Mouse (Mus musculus) midbrain, postnatal 0 days (tissue): ENCODE data around the gene Hist1h3d. TPM values are rescaled to one million over a fixed set of nuclear protein-coding genes. Genes with fewer than 3 reads are reported as not detected.
A peak's percentile ranks its signal among the peaks of the same experiment; 100 is the strongest.
"Not testable (repeated sequence)": the region's sequence is repeated elsewhere in the genome, so short reads cannot be mapped to it uniquely, and the experiment has no call there.

Experiments used
- ATAC-seq: fragments of 200-750 bp; cut with Nextera tagmentation; 2 replicates; pipeline ENCODE4 v1.8.0; 2017; ENCODE audit warnings: moderate number of reproducible peaks, mild to moderate bottlenecking, moderate TSS enrichment, moderate library complexity; ENCODE audit not compliant: low FRiP score
- DNase-seq: peaks from one replicate; pipeline ENCODE4 v3.0.0-alpha.2; 2015; ENCODE audit warnings: low spot score
- H3K27ac ChIP-seq: fragments of 300-500 bp; sonication (generic); 2 replicates; pipeline ENCODE4 v1.5.1; 2014; ENCODE audit warnings: low read depth, mild to moderate bottlenecking, low read length, mixed read lengths
- H3K27me3 ChIP-seq: fragments of 300-500 bp; sonication (generic); 2 replicates; pipeline ENCODE4 v1.6.1; 2014; ENCODE audit warnings: low read length, control low read depth, mixed read lengths; ENCODE audit not compliant: insufficient read depth
- H3K36me3 ChIP-seq: fragments of 300-500 bp; sonication (generic); 2 replicates; pipeline ENCODE4 v1.6.1; 2014; ENCODE audit warnings: low read length, control low read depth, mixed read lengths; ENCODE audit not compliant: insufficient read depth
- H3K4me1 ChIP-seq: fragments of 300-500 bp; sonication (generic); 2 replicates; pipeline ENCODE4 v1.6.1; 2014; ENCODE audit warnings: mild to moderate bottlenecking, control low read depth, antibody characterized with exemption, low read length, mixed read lengths; ENCODE audit not compliant: insufficient read depth
- H3K4me2 ChIP-seq: fragments of 300-500 bp; sonication (generic); 2 replicates; pipeline ENCODE4 v1.6.1; 2014; ENCODE audit warnings: low read depth, mild to moderate bottlenecking, low read length, mixed read lengths; ENCODE audit not compliant: poor library complexity, severe bottlenecking
- H3K4me3 ChIP-seq: fragments of 300-500 bp; sonication (generic); 2 replicates; pipeline ENCODE4 v1.5.1; 2014; ENCODE audit warnings: low read depth, mild to moderate bottlenecking, low read length, moderate library complexity
- H3K9ac ChIP-seq: fragments of 300-500 bp; sonication (generic); replicated peaks from 2 replicates; pipeline ENCODE4 v1.6.1; 2014; ENCODE audit warnings: mild to moderate bottlenecking, low read length, moderate library complexity, mixed read lengths; ENCODE audit not compliant: poor library complexity, severe bottlenecking
- H3K9me3 ChIP-seq: fragments of 300-500 bp; sonication (generic); 2 replicates; pipeline ENCODE4 v1.6.1; 2016; ENCODE audit warnings: low read length, control low read depth
- CTCF ChIP-seq: IDR thresholded peaks from 2 replicates; pipeline ENCODE4 v1.5.1; 2016; ENCODE audit warnings: antibody characterized with exemption, mild to moderate bottlenecking
- whole genome bisulfite sequencing: fragments of 180-500 bp; shearing (Covaris S2); extraction: QIAGEN DNeasy Blood & Tissue Kit; methylation state at CpG from one replicate; pipeline ENCODE4 v1.1.7; 2014; 5-methylcytosine and 5-hydroxymethylcytosine counted together
- polyA plus RNA-seq: library from polyadenylated mRNA; unstranded; fragments of >200 nt; fragmentation: Nextera tagmentation; extraction: Ambion mirVana; gene quantifications from 2 replicates; pipeline ENCODE4 v1.2.1, GENCODE M21; 2015
- total RNA-seq: library from RNA; depleted of rRNA; stranded (reverse); fragments of >200 nt; gene quantifications from 2 replicates; pipeline ENCODE4 v1.2.3, GENCODE M21; 2014

The Hist1h3d gene
- total and polyA plus RNA-seq, 2 experiments from 2014 or later, result 0.42 to 92.5 TPM

GRCm38 (mm10) chr13:23530181-23530900, 45.2 kb upstream of the Hist1h3d start:
- Histone ChIP-seq H3K27me3 (no peaks in the 10 kb centered on the region), H3K4me1 (peaks cover 10% of the 10 kb centered on the region), H3K4me3 (peak overlapping the region; percentile 52), H3K9me3 (no peaks in the 10 kb centered on the region), H3K27ac (peak overlapping the region; percentile 93), H3K4me2 (peak overlapping the region; percentile 58), H3K9ac (peak overlapping the region; percentile 66), H3K36me3 (no peaks in the 10 kb centered on the region)
- under 1% methylated on average over 20 of the region's 20 CpGs for WGBS
- ATAC-seq, result 0 out of 2 replicates have a peak, but pooled peaks have one; percentile 38
- peak; percentile 58 for DNase-seq
- TF ChIP-seq CTCF, result no peak

- H3K9me3 ChIP-seq, result no peaks in the 10 kb centered on the region
- H3K36me3 ChIP-seq, result no peaks in the 10 kb centered on the region
- ATAC-seq, result peak; percentile 90
- H3K4me3 ChIP-seq, result peak within 1 kb of the TSS; percentile 52
- peaks cover 10% of the 10 kb centered on the region for H3K4me1 ChIP-seq
- no peak for TF ChIP-seq CTCF
- peak; percentile 99 for DNase-seq
- peak within 1 kb of the TSS; percentile 58 for H3K4me2 ChIP-seq
- peak within 1 kb of the TSS; percentile 93 for H3K27ac ChIP-seq
- H3K27me3 ChIP-seq, result no peaks in the 10 kb centered on the region
- under 1% methylated on average over 56 of the region's 70 CpGs for WGBS
- peak within 1 kb of the TSS; percentile 66 for H3K9ac ChIP-seq
Measured at GRCm38 (mm10) chr13:23530901-23531875, 44.4 kb upstream of the Hist1h3d start, which contains the start of gene Hist1h4h. Gene Hist1h4h (plus strand): TSS chr13:23531050.

GRCm38 (mm10) chr13:23532262-23533075, 43.1 kb upstream of the Hist1h3d start:
- H3K4me1 ChIP-seq, result peaks cover 10% of the 10 kb centered on the region
- 21% methylated on average over 9 of the region's 9 CpGs for WGBS
- H3K4me3 ChIP-seq, result peak overlapping the region; percentile 52
- H3K9me3 ChIP-seq, result no peaks in the 10 kb centered on the region
- DNase-seq (no peak), ATAC-seq (no peak)
- H3K4me2 ChIP-seq, result peak overlapping the region; percentile 58
- no peak for TF ChIP-seq CTCF
- no peak overlapping the region for H3K27ac ChIP-seq
- no peaks in the 10 kb centered on the region for H3K36me3 ChIP-seq
- no peaks in the 10 kb centered on the region for H3K27me3 ChIP-seq
- no peak overlapping the region for H3K9ac ChIP-seq

- not testable (repeated sequence) for H3K27ac ChIP-seq, ATAC-seq, H3K27me3 ChIP-seq, H3K9me3 ChIP-seq, H3K36me3 ChIP-seq, H3K9ac ChIP-seq
- H3K4me1 ChIP-seq, result peaks cover 10% of the 10 kb centered on the region
- peak within 1 kb of the TSS; percentile 46 for H3K4me3 ChIP-seq
- H3K4me2 ChIP-seq, result peak within 1 kb of the TSS; percentile 69
- peak; percentile 94 for DNase-seq
- 0% methylated on average over 23 of the region's 53 CpGs for WGBS
Measured at GRCm38 (mm10) chr13:23533560-23534367, 41.8 kb upstream of the Hist1h3d start, which contains the start of gene Hist1h2af. Gene Hist1h2af (plus strand): TSS chr13:23533906.
